Mouse (Mus musculus): ENCODE results near the gene Slc25a36. TPM values are rescaled to one million over a fixed set of nuclear protein-coding genes. Genes with fewer than 3 reads are reported as not detected.

Gene Slc25a36
- polyA plus RNA-seq, 1 experiment = 29.6 TPM

DNA sequence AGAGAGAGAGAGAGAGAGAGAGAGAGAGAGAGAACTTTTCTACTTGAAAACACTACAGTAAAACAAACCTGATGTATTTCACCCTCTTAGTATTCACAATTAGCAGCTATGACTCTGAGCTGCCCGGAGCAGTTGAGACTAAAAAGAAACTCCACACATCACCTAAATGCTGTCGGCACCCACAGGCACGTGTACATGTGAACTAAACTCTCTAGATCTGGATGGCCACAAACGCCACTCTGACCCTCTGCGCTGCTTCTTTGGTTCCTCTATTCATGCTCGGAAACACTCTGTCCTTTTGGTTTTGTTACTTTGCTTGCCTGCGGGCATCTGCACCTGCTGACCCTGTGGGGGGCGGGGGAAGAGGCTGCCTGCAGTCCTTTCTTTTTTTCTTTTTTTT lies 69.3 kb downstream of the Slc25a36 start:
- no peak for DNase-seq (ENCODE audit: low read depth)

DNA sequence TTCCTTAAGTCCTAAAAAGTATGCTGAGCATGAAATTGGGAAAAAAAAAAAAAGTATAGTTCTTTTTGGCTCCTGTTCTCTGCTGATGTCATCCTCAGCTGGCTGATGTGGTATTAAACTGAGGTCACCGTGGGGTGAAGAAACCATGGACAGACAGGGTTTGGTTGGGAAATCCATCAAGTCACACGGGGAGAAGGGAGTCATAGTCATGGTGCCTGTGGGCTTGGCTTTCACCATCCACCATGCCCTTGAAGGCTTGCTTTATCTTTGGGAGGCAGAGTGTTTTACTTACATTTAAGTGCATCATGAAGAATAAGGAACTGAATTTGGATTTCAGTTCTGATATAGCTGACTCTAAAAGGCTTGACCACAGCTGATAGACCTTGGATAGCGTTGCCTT lies 72.9 kb downstream of the Slc25a36 start:
- no peak for DNase-seq (ENCODE audit: low read depth)

DNA sequence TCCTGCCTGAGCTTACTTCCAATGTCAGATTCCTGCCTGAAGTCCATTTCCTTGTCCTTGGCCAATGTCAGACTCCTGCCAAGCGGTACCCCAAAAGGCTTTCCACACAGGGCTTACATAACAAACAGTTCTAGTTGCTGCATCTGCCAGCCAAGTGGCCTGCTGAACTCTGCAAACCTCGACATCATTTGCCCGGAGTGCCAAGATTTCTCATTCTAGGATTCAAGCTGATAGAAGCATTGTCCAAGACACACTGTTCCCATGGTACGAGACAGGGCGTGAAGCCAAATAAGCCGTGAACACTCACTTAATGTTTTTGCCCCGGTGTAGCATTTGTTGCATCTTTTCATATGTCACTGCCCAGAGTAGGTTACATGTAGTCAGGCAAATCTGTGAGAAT lies 74.3 kb downstream of the Slc25a36 start:
- DNase-seq (ENCODE audit: low read depth) = no peak

DNA sequence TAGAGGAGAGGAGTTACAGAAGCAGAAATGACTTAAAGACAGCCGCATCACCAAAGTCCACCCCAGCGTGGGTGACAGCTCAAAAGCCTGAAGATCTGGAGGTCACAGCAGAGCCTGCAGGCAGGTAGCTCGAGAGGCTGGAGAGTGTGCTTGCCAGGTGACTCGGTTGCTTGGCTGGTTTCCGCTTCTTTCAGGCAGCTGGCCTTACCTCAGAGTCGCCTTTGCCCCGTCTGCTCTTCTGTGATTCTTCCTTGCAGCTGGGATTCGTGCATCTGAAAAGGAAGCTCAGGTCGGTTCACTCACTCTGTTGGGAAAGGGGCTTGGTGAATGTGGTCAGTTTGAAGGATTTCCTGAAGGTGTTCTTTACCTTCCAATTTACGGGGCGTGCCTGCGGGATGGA lies 83.6 kb downstream of the Slc25a36 start:
- DNase-seq (ENCODE audit: low read depth) = no peak

DNA sequence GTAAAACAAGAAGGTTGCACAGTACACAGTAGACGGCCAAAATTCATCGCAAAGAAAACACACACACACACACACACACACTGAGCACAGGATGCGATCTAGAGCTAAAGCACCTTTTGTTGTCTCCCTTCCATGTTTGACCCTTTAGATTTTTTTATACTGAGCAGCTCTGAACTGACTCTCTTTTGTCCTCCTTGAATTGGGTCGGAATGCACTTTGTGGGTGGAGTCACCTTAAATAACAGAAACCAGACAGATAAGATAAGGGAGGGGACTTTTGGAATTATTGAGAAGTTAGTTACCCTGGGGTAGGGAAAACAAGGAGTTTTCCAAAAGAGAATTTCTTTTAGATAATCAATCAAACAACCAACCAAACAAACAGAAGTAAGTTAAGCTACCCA lies 85.0 kb downstream of the Slc25a36 start:
- DNase-seq (ENCODE audit: low read depth) = no peak

Other genes starting within 250 kb of the Slc25a36 start
- 15.7 and 16.8 TPM in 2 replicates for gene Pxylp1, start 218.5 kb downstream of the Slc25a36 start, polyA plus RNA-seq (2012; rRNA removed)
- gene Spsb4, start 92.3 kb downstream of the Slc25a36 start, polyA plus RNA-seq (2012; rRNA removed) = 0.90 and 1.4 TPM in 2 replicates

Measured in gonadal fat pad, adult 2 months (tissue).